Mouse (Mus musculus): Measurements from ENCODE around the gene Ehd4. TPM values are rescaled to one million over a fixed set of nuclear protein-coding genes. Genes with fewer than 3 reads are reported as not detected.
A peak's percentile ranks its signal among the peaks of the same experiment; 100 is the strongest.

Ehd4 gene
- polyA plus RNA-seq, 1 experiment from 2014 or later: 28.7 TPM

DNA sequence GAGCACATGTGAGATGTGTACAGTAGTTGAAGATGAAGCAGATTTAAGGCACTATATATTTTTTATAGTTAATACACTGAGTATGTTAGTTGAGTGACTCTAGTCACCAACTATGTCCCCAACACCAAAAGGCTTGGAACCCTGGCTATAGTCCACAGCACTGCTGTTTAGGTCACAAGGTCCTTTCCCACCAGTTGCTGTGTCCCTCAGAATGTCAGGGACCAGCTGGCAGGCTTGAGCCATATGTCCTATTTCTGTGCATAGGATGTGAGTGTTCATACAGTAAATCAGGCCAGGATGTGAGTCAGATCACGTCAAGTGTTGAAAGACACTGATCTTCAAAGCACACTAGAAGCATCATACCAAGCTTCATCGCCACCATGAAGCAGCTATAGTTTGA lies 29.5 kb downstream of the Ehd4 start:
- no peak for ATAC-seq
- no peak overlapping the region for H3K27ac ChIP-seq
- H3K4me3 ChIP-seq: no peak overlapping the region
- 74% methylated on average over 2 of the region's 2 CpGs for WGBS (ENCODE audit: insufficient replicate concordance)
- H3K4me1 ChIP-seq: peaks cover 19% of the 10 kb centered on the region
- no peaks in the 10 kb centered on the region for H3K9me3 ChIP-seq (replicated peaks)
- peaks cover 10% of the 10 kb centered on the region; the same call in 1 of the 2 replicates for H3K36me3 ChIP-seq
- no peak overlapping the region for H3K9ac ChIP-seq
- H3K4me2 ChIP-seq: no peak overlapping the region
- no peaks in the 10 kb centered on the region for H3K27me3 ChIP-seq (replicated peaks)

DNA sequence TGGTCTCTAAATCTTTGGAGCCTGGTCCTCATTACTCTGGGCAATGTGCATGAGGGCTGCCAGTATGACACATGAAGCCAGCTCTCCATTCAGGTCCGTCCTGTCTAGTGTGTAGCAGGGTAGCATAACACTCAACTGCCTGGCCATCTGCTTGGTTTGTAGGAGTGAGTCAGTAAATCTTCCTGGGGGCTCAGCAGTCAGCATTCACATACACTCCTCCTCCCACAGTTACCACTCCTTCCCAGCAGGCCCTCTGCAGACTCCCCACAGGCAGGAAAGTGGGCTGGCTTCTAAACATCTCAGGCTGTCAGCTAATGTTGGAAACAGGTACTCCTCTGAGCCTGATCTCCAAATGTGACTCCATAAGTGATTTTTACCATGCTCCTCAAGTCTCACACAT lies 30.3 kb downstream of the Ehd4 start:
- H3K27me3 ChIP-seq (replicated peaks): no peaks in the 10 kb centered on the region
- no peaks in the 10 kb centered on the region for H3K9me3 ChIP-seq (replicated peaks)
- peaks cover 12% of the 10 kb centered on the region for H3K4me1 ChIP-seq
- no peak overlapping the region for H3K4me3 ChIP-seq
- no peak for ATAC-seq
- no peak overlapping the region for H3K9ac ChIP-seq
- 56% methylated on average over 1 of the region's 1 CpGs for WGBS (ENCODE audit: insufficient replicate concordance)
- H3K36me3 ChIP-seq: peaks cover 10% of the 10 kb centered on the region; the same call in 1 of the 2 replicates
- no peak overlapping the region for H3K4me2 ChIP-seq
- H3K27ac ChIP-seq: no peak overlapping the region

DNA sequence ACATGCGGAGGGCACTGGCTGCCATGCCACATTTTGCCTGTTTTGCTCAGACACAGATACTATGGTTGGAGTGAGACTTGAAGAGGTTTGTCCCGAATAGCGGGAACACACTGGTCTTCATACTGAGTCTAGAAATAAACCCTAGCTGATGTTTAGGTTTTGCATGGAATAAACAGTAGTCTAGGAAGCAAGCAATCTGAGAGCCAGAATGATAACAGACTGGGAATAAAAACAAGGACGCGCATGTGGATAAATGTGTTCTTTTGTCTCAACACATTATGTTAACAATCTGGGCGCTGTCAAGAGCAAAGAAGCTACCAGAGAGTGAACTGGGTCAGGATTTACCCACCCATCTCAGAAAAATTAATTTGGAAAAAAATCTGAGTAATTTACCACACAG lies 31.4 kb downstream of the Ehd4 start:
- Histone ChIP-seq H3K4me1 (peaks cover 2% of the 10 kb centered on the region; the same call in 1 of the 2 replicates), H3K9me3 (replicated peaks) (no peaks in the 10 kb centered on the region), H3K4me2 (no peak overlapping the region), H3K9ac (no peak overlapping the region), H3K4me3 (no peak overlapping the region), H3K27ac (no peak overlapping the region), H3K36me3 (peaks cover 10% of the 10 kb centered on the region; the same call in 1 of the 2 replicates), H3K27me3 (replicated peaks) (no peaks in the 10 kb centered on the region)
- WGBS (ENCODE audit: insufficient replicate concordance): 81% methylated on average over 6 of the region's 6 CpGs
- no peak for ATAC-seq

DNA sequence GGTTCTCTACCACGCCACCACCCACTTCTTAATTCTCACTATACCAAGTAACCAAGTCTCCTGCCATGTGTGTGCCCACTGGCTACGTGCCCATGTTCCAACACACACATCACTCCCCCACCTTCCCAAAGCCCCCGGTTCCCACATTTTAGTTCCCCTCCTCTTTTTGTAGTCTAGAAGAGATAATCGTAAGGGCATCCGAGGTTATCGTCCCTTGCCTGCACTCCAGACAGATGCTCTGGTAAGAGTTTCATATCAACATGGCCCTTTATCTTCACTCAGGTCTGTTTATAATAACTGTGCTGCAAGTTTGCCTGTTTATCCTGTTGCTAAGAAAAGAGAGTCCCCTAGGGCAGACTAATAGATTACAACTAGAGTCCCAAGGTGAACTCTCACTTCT lies 37.1 kb downstream of the Ehd4 start:
- Histone ChIP-seq H3K27me3 (replicated peaks) (no peaks in the 10 kb centered on the region), H3K4me1 (peaks cover 15% of the 10 kb centered on the region; the same call in 1 of the 2 replicates), H3K4me3 (no peak overlapping the region), H3K9me3 (replicated peaks) (no peaks in the 10 kb centered on the region), H3K36me3 (no peaks in the 10 kb centered on the region), H3K9ac (no peak overlapping the region), H3K27ac (no peak overlapping the region), H3K4me2 (no peak overlapping the region)
- no peak for ATAC-seq
- 68% methylated on average over 6 of the region's 6 CpGs for WGBS (ENCODE audit: insufficient replicate concordance)

GRCm38 (mm10) chr2:120116362-120116761 lies 38.0 kb downstream of the Ehd4 start:
- H3K4me1 ChIP-seq: peaks cover 15% of the 10 kb centered on the region; the same call in 1 of the 2 replicates

GRCm38 (mm10) chr2:120114977-120115376 lies 39.4 kb downstream of the Ehd4 start:
- no peak overlapping the region for H3K27ac ChIP-seq
- H3K4me3 ChIP-seq: no peak overlapping the region
- no peaks in the 10 kb centered on the region for H3K9me3 ChIP-seq (replicated peaks)
- no peaks in the 10 kb centered on the region for H3K36me3 ChIP-seq
- 74% methylated on average over 4 of the region's 4 CpGs for WGBS (ENCODE audit: insufficient replicate concordance)
- peaks cover 15% of the 10 kb centered on the region; the same call in 1 of the 2 replicates for H3K4me1 ChIP-seq
- H3K27me3 ChIP-seq (replicated peaks): no peaks in the 10 kb centered on the region
- ATAC-seq: 0 out of 2 replicates have a peak, but pooled peaks have one; percentile 27
- H3K9ac ChIP-seq: no peak overlapping the region
- no peak overlapping the region for H3K4me2 ChIP-seq

More at GRCm38 (mm10) chr2:120116362-120116761, 38.0 kb downstream of the Ehd4 start:
- Histone ChIP-seq H3K27me3 (replicated peaks) (no peaks in the 10 kb centered on the region), H3K4me3 (no peak overlapping the region), H3K4me2 (no peak overlapping the region), H3K36me3 (no peaks in the 10 kb centered on the region), H3K9me3 (replicated peaks) (no peaks in the 10 kb centered on the region), H3K9ac (no peak overlapping the region), H3K27ac (no peak overlapping the region)
- no peak for ATAC-seq
- 39% methylated on average over 1 of the region's 1 CpGs for WGBS (ENCODE audit: insufficient replicate concordance)

GRCm38 (mm10) chr2:120113963-120114362 lies 40.4 kb downstream of the Ehd4 start:
- ATAC-seq: no peak
- Histone ChIP-seq H3K9ac (no peak overlapping the region), H3K4me3 (no peak overlapping the region), H3K4me1 (peaks cover 15% of the 10 kb centered on the region; the same call in 1 of the 2 replicates), H3K27me3 (replicated peaks) (no peaks in the 10 kb centered on the region), H3K36me3 (no peaks in the 10 kb centered on the region), H3K9me3 (replicated peaks) (no peaks in the 10 kb centered on the region), H3K27ac (no peak overlapping the region), H3K4me2 (no peak overlapping the region)
- 78% methylated on average over 3 of the region's 3 CpGs for WGBS (ENCODE audit: insufficient replicate concordance)

DNA sequence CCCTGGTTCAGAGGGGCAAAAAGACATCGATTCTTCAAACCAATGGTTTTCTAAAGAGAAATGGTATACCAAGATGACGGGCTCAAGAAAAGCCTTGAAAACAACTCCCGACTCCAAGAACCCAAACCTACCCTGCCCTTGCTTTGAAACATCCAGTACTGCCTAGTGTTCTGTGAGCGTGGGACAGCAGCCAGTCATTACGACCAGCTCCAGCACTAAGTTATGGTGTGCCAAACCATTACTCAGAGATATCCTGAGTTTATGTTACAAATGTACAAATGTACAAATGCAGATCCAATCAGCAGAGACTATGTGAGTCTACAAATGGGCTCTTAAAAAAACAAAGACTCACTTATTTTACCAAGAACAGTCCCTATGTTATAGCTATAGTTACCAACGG lies 40.9 kb downstream of the Ehd4 start:
- 77% methylated on average over 6 of the region's 6 CpGs for WGBS (ENCODE audit: insufficient replicate concordance)
- no peaks in the 10 kb centered on the region for H3K27me3 ChIP-seq (replicated peaks)
- no peak overlapping the region for H3K4me3 ChIP-seq
- no peaks in the 10 kb centered on the region for H3K36me3 ChIP-seq
- no peak overlapping the region for H3K27ac ChIP-seq
- no peak for ATAC-seq
- H3K4me2 ChIP-seq: no peak overlapping the region
- H3K4me1 ChIP-seq: peaks cover 15% of the 10 kb centered on the region; the same call in 1 of the 2 replicates
- no peak overlapping the region for H3K9ac ChIP-seq
- H3K9me3 ChIP-seq (replicated peaks): no peaks in the 10 kb centered on the region

DNA sequence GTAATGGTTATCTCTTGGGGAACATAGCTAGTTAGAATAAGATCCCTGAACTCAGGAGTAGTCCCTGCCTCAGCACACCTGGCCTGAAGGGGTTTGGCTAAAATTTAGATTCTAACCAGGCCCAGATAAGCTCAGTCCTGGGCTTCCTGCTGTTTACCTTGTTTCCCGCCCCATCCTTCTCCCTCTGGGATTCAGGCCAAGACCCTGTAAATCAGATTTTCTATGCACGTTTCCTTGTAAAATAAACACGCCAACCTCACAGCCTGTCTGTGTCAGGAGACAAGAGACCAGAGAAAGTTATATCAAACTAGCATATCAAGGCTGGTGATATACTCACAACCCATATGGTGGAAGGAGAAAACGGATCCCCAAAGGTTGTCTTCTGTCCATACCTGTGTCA lies 42.8 kb downstream of the Ehd4 start:
- H3K4me2 ChIP-seq: no peak overlapping the region
- no peaks in the 10 kb centered on the region for H3K27me3 ChIP-seq (replicated peaks)
- H3K36me3 ChIP-seq: no peaks in the 10 kb centered on the region
- H3K27ac ChIP-seq: no peak overlapping the region
- ATAC-seq: no peak
- peaks cover 9% of the 10 kb centered on the region; the same call in 1 of the 2 replicates for H3K4me1 ChIP-seq
- 59% methylated on average over 4 of the region's 4 CpGs for WGBS (ENCODE audit: insufficient replicate concordance)
- H3K9ac ChIP-seq: no peak overlapping the region
- no peaks in the 10 kb centered on the region for H3K9me3 ChIP-seq (replicated peaks)
- no peak overlapping the region for H3K4me3 ChIP-seq

DNA sequence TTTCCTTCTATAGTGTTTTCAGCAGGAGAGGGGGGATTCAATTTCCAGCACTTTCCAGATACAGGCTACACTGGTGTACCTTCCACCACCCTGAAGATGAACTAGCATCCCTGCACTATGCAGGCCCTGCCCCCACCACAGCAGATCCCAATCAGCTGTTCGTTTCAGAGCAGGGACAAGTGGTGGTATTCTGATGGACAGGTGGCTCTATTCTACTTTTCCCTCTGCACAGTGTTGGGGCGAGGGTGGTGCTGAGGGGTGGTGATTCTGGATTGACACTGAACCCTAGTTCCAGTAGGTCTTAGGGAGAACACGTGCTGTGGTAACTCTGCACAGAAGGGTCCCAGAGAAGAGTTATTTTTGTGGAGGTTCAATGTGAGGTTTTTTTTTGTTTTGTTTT lies 43.2 kb downstream of the Ehd4 start:
- Histone ChIP-seq H3K27ac (no peak overlapping the region), H3K4me2 (no peak overlapping the region), H3K36me3 (no peaks in the 10 kb centered on the region), H3K9ac (no peak overlapping the region), H3K27me3 (replicated peaks) (no peaks in the 10 kb centered on the region), H3K9me3 (replicated peaks) (no peaks in the 10 kb centered on the region), H3K4me3 (no peak overlapping the region), H3K4me1 (peaks cover 12% of the 10 kb centered on the region; the same call in 1 of the 2 replicates)
- 55% methylated on average over 3 of the region's 3 CpGs for WGBS (ENCODE audit: insufficient replicate concordance)
- no peak for ATAC-seq

- ATAC-seq: no peak
- H3K9me3 ChIP-seq (replicated peaks): no peaks in the 10 kb centered on the region
- no peak overlapping the region for H3K4me3 ChIP-seq
- 67% methylated on average over 4 of the region's 4 CpGs for WGBS (ENCODE audit: insufficient replicate concordance)
- H3K4me2 ChIP-seq: no peak overlapping the region
- H3K9ac ChIP-seq: no peak overlapping the region
- no peak overlapping the region for H3K27ac ChIP-seq
- no peaks in the 10 kb centered on the region for H3K36me3 ChIP-seq
- H3K4me1 ChIP-seq: peaks cover 8% of the 10 kb centered on the region
- no peaks in the 10 kb centered on the region for H3K27me3 ChIP-seq (replicated peaks)
Measured at GRCm38 (mm10) chr2:120108077-120108476, 46.3 kb downstream of the Ehd4 start.

- no peak overlapping the region for H3K4me2 ChIP-seq
- ATAC-seq: no peak
- no peak overlapping the region for H3K27ac ChIP-seq
- no peak overlapping the region for H3K9ac ChIP-seq
- no peaks in the 10 kb centered on the region for H3K27me3 ChIP-seq (replicated peaks)
- WGBS (ENCODE audit: insufficient replicate concordance): 86% methylated on average over 2 of the region's 2 CpGs
- peaks cover 12% of the 10 kb centered on the region for H3K4me1 ChIP-seq
- H3K36me3 ChIP-seq: no peaks in the 10 kb centered on the region
- H3K9me3 ChIP-seq (replicated peaks): no peaks in the 10 kb centered on the region
- H3K4me3 ChIP-seq: no peak overlapping the region
Measured at GRCm38 (mm10) chr2:120107446-120107845, 47.0 kb downstream of the Ehd4 start.

GRCm38 (mm10) chr2:120106397-120106973 lies 47.9 kb downstream of the Ehd4 start:
- Histone ChIP-seq H3K4me1 (peaks cover 12% of the 10 kb centered on the region), H3K27me3 (replicated peaks) (no peaks in the 10 kb centered on the region), H3K4me2 (no peak overlapping the region), H3K9me3 (replicated peaks) (no peaks in the 10 kb centered on the region), H3K27ac (no peak overlapping the region), H3K4me3 (no peak overlapping the region), H3K9ac (no peak overlapping the region), H3K36me3 (peaks cover 7% of the 10 kb centered on the region; the same call in 1 of the 2 replicates)
- 79% methylated on average over 8 of the region's 8 CpGs for WGBS (ENCODE audit: insufficient replicate concordance)
- ATAC-seq: no peak

Data from liver, embryonic 12.5 days (tissue).